Comparison of ENCODE assay signal across 32 mouse cellular contexts in genomic region chr7:104240857-104241256, GRCm38 (mm10). TPM values are rescaled to one million over a fixed set of nuclear protein-coding genes. Genes with fewer than 3 reads are reported as not detected.
A peak's percentile ranks its signal among the peaks of the same experiment; 100 is the strongest.
DNase-seq lines count a peak whose midpoint lies in the region; ATAC-seq and TF ChIP-seq lines count a peak whose summit lies in the region.
"Had no signal": no experiment of that assay in that cellular context is flagged by ENCODE, and none has a peak within 500 bp of the region (broad histone marks: within the 10 kb centered on the region; RNA-seq: fewer than 3 reads in every experiment).

No protein-coding gene starts in this region.

- no peaks in the 10 kb centered on the region for H3K36me3 ChIP-seq in CH12.LX (replicated peaks in 1 of 2; ENCODE audit: control insufficient read depth in 1 of 2, insufficient read depth in 1 of 2, low read length in 1 of 2)
- H3K36me3 ChIP-seq in splenic B cell, adult 2 months (ENCODE audit: control insufficient read depth, insufficient read depth, low read length, poor library complexity, severe bottlenecking) = no peaks in the 10 kb centered on the region
- H3K36me3 ChIP-seq: embryonic facial prominence, embryonic 12.5 days; embryonic facial prominence, embryonic 15.5 days; heart, embryonic 10.5 days; heart, embryonic 13.5 days; hindbrain, embryonic 12.5 days; hindbrain, embryonic 15.5 days had no signal

- no peak for TF ChIP-seq POLR2A in CH12.LX (IDR thresholded peaks at IDR 0.05; ENCODE audit: low read depth, low read length)

- H3K4me1 ChIP-seq in CH12.LX (ENCODE audit: control insufficient read depth in 1 of 2, insufficient read depth in 2 of 2) = peaks cover 9 to 41% of the 10 kb centered on the region in 2 experiments; a peak in 3 of 4 replicates
- H3K4me1 ChIP-seq: embryonic facial prominence, embryonic 12.5 days; embryonic facial prominence, embryonic 15.5 days; heart, embryonic 10.5 days; hindbrain, embryonic 12.5 days; hindbrain, embryonic 15.5 days had no signal

- no peaks in the 10 kb centered on the region for H3K9me3 ChIP-seq in CH12.LX (replicated peaks; ENCODE audit: low read length)
- H3K9me3 ChIP-seq: embryonic facial prominence, embryonic 12.5 days; embryonic facial prominence, embryonic 15.5 days; heart, embryonic 10.5 days; heart, embryonic 13.5 days; hindbrain, embryonic 12.5 days; hindbrain, embryonic 15.5 days had no signal

- DNase-seq in spleen, postnatal 36 days (ENCODE audit: low spot score in 2 of 2) = peak; percentile 21 to 47
- DNase-seq in spleen, postnatal 14 days (ENCODE audit: low spot score in 2 of 2) = no peak
- peak; percentile 57 for DNase-seq in CH12.LX (ENCODE audit: extremely low read depth)
- DNase-seq in splenic B cell, adult 2 months (ENCODE audit: low read depth, low spot score) = peak; percentile 61
- DNase-seq in left cerebral cortex, adult 11 months (ENCODE audit: low spot score) = no peak
- no peak for DNase-seq in retina, embryonic 14.5 days (ENCODE audit: low spot score)
- DNase-seq in left cerebral cortex, adult 18-20 months (ENCODE audit: low spot score in 2 of 2) = no peak
- DNase-seq: adrenal gland, adult 8-10 months; adrenal gland, postnatal 25 days; cerebellum, adult 18-20 months; cerebellum, adult 9-10 months; cerebellum, postnatal 14 days; forebrain, postnatal 0 days; gastrocnemius, adult 2 months; gastrocnemius, postnatal 14 days; heart, adult 2 months; heart, postnatal 14 days had no signal

- no peak for TF ChIP-seq RAD21 in CH12.LX (IDR thresholded peaks at IDR 0.05; ENCODE audit: low read depth, low read length)

- peak; percentile 88 for TF ChIP-seq EP300 in CH12.LX (IDR thresholded peaks at IDR 0.05; ENCODE audit: low read length)

- H3K4me2 ChIP-seq in CH12.LX (ENCODE audit: insufficient read depth, low read depth, poor library complexity, severe bottlenecking) = peak overlapping the region; percentile 44; the same call in 1 of the 2 replicates
- H3K4me2 ChIP-seq: embryonic facial prominence, embryonic 12.5 days; embryonic facial prominence, embryonic 15.5 days; heart, embryonic 13.5 days; hindbrain, embryonic 12.5 days; hindbrain, embryonic 15.5 days had no signal

- H3K4me3 ChIP-seq in CH12.LX (replicated peaks in 1 of 3; ENCODE audit: low read depth in 2 of 3, low read length in 2 of 3, poor library complexity in 1 of 3) = no peak overlapping the region
- H3K4me3 ChIP-seq: embryonic facial prominence, embryonic 12.5 days; embryonic facial prominence, embryonic 15.5 days; gastrocnemius, adult 2 months; heart, adult 2 months; heart, embryonic 10.5 days; heart, embryonic 13.5 days; hindbrain, embryonic 12.5 days; hindbrain, embryonic 15.5 days had no signal

- in situ Hi-C loops in CH12.LX (cut with MboI; ENCODE audit: low pct_ligation_motif_present, low pct_unique_long_range_greater_than_20kb, low sequenced_read_pairs) = no loop called here

- dilution Hi-C loops in CH12.LX (cut with MboI; ENCODE audit: extremely low pct_ligation_motif_present, extremely low pct_unique_long_range_greater_than_20kb, low sequenced_read_pairs) = no loop called here

- H3K9ac ChIP-seq in CH12.LX (ENCODE audit: insufficient read depth, low read depth) = no peak overlapping the region
- H3K9ac ChIP-seq: embryonic facial prominence, embryonic 12.5 days; embryonic facial prominence, embryonic 15.5 days; forebrain, postnatal 0 days; heart, embryonic 13.5 days; hindbrain, embryonic 12.5 days; hindbrain, embryonic 15.5 days had no signal

- H3K27me3 ChIP-seq in CH12.LX (replicated peaks) = no peaks in the 10 kb centered on the region
- no peaks in the 10 kb centered on the region for H3K27me3 ChIP-seq in splenic B cell, adult 2 months (ENCODE audit: control insufficient read depth, insufficient read depth, low read length, poor library complexity, severe bottlenecking)
- H3K27me3 ChIP-seq: embryonic facial prominence, embryonic 12.5 days; embryonic facial prominence, embryonic 15.5 days; heart, embryonic 13.5 days; hindbrain, embryonic 12.5 days; hindbrain, embryonic 15.5 days had no signal

- H3K79me2 ChIP-seq in CH12.LX (replicated peaks; ENCODE audit: control insufficient read depth, extremely low read depth, insufficient read depth, poor library complexity, severe bottlenecking) = no peaks in the 10 kb centered on the region; the same call in 1 of the 2 replicates

- ATAC-seq in megakaryocyte, adult 5-6 weeks (ENCODE audit: poor library complexity, severe bottlenecking) = peak; percentile 59
- ATAC-seq: forebrain, embryonic 14.5 days; forebrain, postnatal 0 days had no signal

- no peak overlapping the region for H3K27ac ChIP-seq in CH12.LX (ENCODE audit: insufficient read depth, low read depth)
- H3K27ac ChIP-seq: embryonic facial prominence, embryonic 12.5 days; embryonic facial prominence, embryonic 15.5 days; gastrocnemius, adult 2 months; heart, adult 2 months; heart, embryonic 10.5 days; heart, embryonic 13.5 days; hindbrain, embryonic 12.5 days; hindbrain, embryonic 15.5 days had no signal

- no peak for TF ChIP-seq CTCF in CH12.LX (conservative IDR thresholded peaks at IDR 0.05 in 1 of 2, IDR thresholded peaks at IDR 0.05 in 1 of 2; ENCODE audit: low read depth in 2 of 2, low read length in 2 of 2)

TF ChIP-seq in CH12.LX, 34 proteins besides CTCF, POLR2A, EP300 and RAD21:
- TF ChIP-seq TCF12 (IDR thresholded peaks at IDR 0.05; ENCODE audit: low read depth, low read length) (0 out of 2 replicates have a peak, but pooled peaks have one; percentile 29), IRF4 (IDR thresholded peaks at IDR 0.05; ENCODE audit: low read depth, low read length) (peak; percentile 93), USF1 (IDR thresholded peaks at IDR 0.05; ENCODE audit: low read depth, low read length) (no peak), SIN3A (IDR thresholded peaks at IDR 0.05; ENCODE audit: low read length) (no peak), JUN (IDR thresholded peaks at IDR 0.05; ENCODE audit: insufficient read depth, low read depth, low read length) (no peak), MYC (IDR thresholded peaks at IDR 0.05; ENCODE audit: low read depth, low read length) (no peak), CHD1 (IDR thresholded peaks at IDR 0.05; ENCODE audit: low read depth, low read length) (no peak), MAZ (IDR thresholded peaks at IDR 0.05; ENCODE audit: low read depth, low read length) (no peak), BHLHE40 (IDR thresholded peaks at IDR 0.05; ENCODE audit: low read depth, low read length) (no peak), MXI1 (IDR thresholded peaks at IDR 0.05; ENCODE audit: low read depth, low read length) (no peak), UBTF (IDR thresholded peaks at IDR 0.05; ENCODE audit: low read depth, low read length) (no peak), E2F4 (IDR thresholded peaks at IDR 0.05; ENCODE audit: insufficient replicate concordance, low read depth, low read length) (no peak)

RNA-seq across cellular contexts. Expression of gene Trim34a, which starts 3.4 kb away (rescaled TPM):
- 3.8 and 4.5 TPM in 2 replicates for total RNA-seq in CH12.LX (2012; rRNA removed)
- 13.4 and 13.8 TPM in 2 replicates for total RNA-seq in CH12.LX (2014; rRNA removed)
- polyA plus RNA-seq in CH12.LX (2012; ENCODE audit: insufficient read length, low read depth) = 7.0 and 7.5 TPM in 2 replicates
- 21.2 and 22.8 TPM in 2 replicates for total RNA-seq in megakaryocyte, adult 5-6 weeks (2015)
- total RNA-seq in megakaryocyte, adult 5-6 weeks (2017) = 26.9 and 31.2 TPM in 2 replicates
- 1 to 10 TPM in 1 of 2 experiments, under 1 TPM in 1; 1.00 to 1.3 TPM for total RNA-seq in left cerebral cortex, adult 18-20 months (2021)

RNA-seq across cellular contexts. Expression of gene Trim6, which starts 22.3 kb away (rescaled TPM):
- total RNA-seq in CH12.LX (2012; rRNA removed) (not detected in 2 replicates), CH12.LX (2014; rRNA removed) (not detected in 2 replicates)
- 0.16 and 0.31 TPM in 2 replicates for polyA plus RNA-seq in CH12.LX (2012; ENCODE audit: insufficient read length, low read depth)
- 0.31 and 0.50 TPM in 2 replicates for total RNA-seq in megakaryocyte, adult 5-6 weeks (2015)
- 0.70 and 1.9 TPM in 2 replicates for total RNA-seq in megakaryocyte, adult 5-6 weeks (2017)
- not detected for total RNA-seq in left cerebral cortex, adult 18-20 months (2021)
- total RNA-seq: MEL had no signal

RNA-seq across cellular contexts. Expression of gene Olfr649, which starts 45.1 kb away (rescaled TPM):
- total RNA-seq in CH12.LX (2012; rRNA removed) (not detected in 2 replicates), CH12.LX (2014; rRNA removed) (not detected in 2 replicates)
- not detected in 2 replicates for polyA plus RNA-seq in CH12.LX (2012; ENCODE audit: insufficient read length, low read depth)
- total RNA-seq in megakaryocyte, adult 5-6 weeks (2015) = not detected in 2 replicates
- total RNA-seq in megakaryocyte, adult 5-6 weeks (2017) = not detected in 2 replicates
- not detected for total RNA-seq in left cerebral cortex, adult 18-20 months (2021)
- total RNA-seq: adrenal gland, adult 8-10 months; adrenal gland, postnatal 25 days; forebrain, postnatal 0 days; gastrocnemius, adult 2 months; gastrocnemius, postnatal 14 days; gastrocnemius, postnatal 4 days; heart, adult 2 months; heart, postnatal 14 days; hematopoietic stem cell, adult 5-6 weeks; MEL had no signal
- polyA plus RNA-seq: brain, embryonic 14.5 days; embryonic facial prominence, embryonic 12.5 days; embryonic facial prominence, embryonic 15.5 days; forebrain, embryonic 11.5 days; forebrain, embryonic 14.5 days; forebrain, postnatal 0 days; frontal cortex, adult 2 months; heart, adult 2 months; heart, embryonic 10.5 days; heart, embryonic 13.5 days; heart, embryonic 16.5 days; hindbrain, embryonic 12.5 days; hindbrain, embryonic 15.5 days had no signal

RNA-seq across cellular contexts. Expression of gene Trim5, which starts 47.0 kb away (rescaled TPM):
- total RNA-seq in CH12.LX (2012; rRNA removed) (4.4 and 4.5 TPM in 2 replicates), CH12.LX (2014; rRNA removed) (6.5 and 7.0 TPM in 2 replicates)
- polyA plus RNA-seq in CH12.LX (2012; ENCODE audit: insufficient read length, low read depth) = 7.8 and 8.9 TPM in 2 replicates
- 12.2 and 13.9 TPM in 2 replicates for total RNA-seq in megakaryocyte, adult 5-6 weeks (2015)
- total RNA-seq in megakaryocyte, adult 5-6 weeks (2017) = 12.9 and 13.9 TPM in 2 replicates
- total RNA-seq in left cerebral cortex, adult 18-20 months (2021) = under 1 TPM; 0.37 to 0.63 TPM
- total RNA-seq: MEL had no signal
- polyA plus RNA-seq: forebrain, embryonic 11.5 days; forebrain, embryonic 14.5 days had no signal

RNA-seq across cellular contexts. Expression of gene Olfr648, which starts 57.7 kb away (rescaled TPM):
- total RNA-seq in CH12.LX (2012; rRNA removed) (not detected in 2 replicates), CH12.LX (2014; rRNA removed) (not detected in 2 replicates)
- not detected in 2 replicates for polyA plus RNA-seq in CH12.LX (2012; ENCODE audit: insufficient read length, low read depth)
- 0.16 and 0.38 TPM in 2 replicates for total RNA-seq in megakaryocyte, adult 5-6 weeks (2015)
- total RNA-seq in megakaryocyte, adult 5-6 weeks (2017) = 0.04 TPM in 1 of 2 replicates, not detected in the other
- under 1 TPM; 0.21 to 0.26 TPM for total RNA-seq in left cerebral cortex, adult 18-20 months (2021)
- total RNA-seq: adrenal gland, postnatal 25 days; forebrain, postnatal 0 days; gastrocnemius, adult 2 months; gastrocnemius, postnatal 14 days; gastrocnemius, postnatal 4 days; heart, adult 2 months; heart, postnatal 14 days; hematopoietic stem cell, adult 5-6 weeks; MEL had no signal
- polyA plus RNA-seq: heart, adult 2 months had no signal

Comparison
In these comparisons a context has a peak if more than half of its experiments do, and no peak if none do; other contexts are left out.
1. DNase-seq: peak in spleen, postnatal 36 days (2 of 2), CH12.LX (single experiment) and splenic B cell, adult 2 months (single experiment); none in spleen, postnatal 14 days (0 of 2), left cerebral cortex, adult 11 months (single experiment), retina, embryonic 14.5 days (single experiment) and left cerebral cortex, adult 18-20 months (0 of 2).